Mouse (Mus musculus): ENCODE measurements around the gene Tedc1. TPM values are rescaled to one million over a fixed set of nuclear protein-coding genes. Genes with fewer than 3 reads are reported as not detected.

Gene Tedc1
- total RNA-seq, 2 experiments from 2014 or later: 0.46 to 0.54 TPM

DNA sequence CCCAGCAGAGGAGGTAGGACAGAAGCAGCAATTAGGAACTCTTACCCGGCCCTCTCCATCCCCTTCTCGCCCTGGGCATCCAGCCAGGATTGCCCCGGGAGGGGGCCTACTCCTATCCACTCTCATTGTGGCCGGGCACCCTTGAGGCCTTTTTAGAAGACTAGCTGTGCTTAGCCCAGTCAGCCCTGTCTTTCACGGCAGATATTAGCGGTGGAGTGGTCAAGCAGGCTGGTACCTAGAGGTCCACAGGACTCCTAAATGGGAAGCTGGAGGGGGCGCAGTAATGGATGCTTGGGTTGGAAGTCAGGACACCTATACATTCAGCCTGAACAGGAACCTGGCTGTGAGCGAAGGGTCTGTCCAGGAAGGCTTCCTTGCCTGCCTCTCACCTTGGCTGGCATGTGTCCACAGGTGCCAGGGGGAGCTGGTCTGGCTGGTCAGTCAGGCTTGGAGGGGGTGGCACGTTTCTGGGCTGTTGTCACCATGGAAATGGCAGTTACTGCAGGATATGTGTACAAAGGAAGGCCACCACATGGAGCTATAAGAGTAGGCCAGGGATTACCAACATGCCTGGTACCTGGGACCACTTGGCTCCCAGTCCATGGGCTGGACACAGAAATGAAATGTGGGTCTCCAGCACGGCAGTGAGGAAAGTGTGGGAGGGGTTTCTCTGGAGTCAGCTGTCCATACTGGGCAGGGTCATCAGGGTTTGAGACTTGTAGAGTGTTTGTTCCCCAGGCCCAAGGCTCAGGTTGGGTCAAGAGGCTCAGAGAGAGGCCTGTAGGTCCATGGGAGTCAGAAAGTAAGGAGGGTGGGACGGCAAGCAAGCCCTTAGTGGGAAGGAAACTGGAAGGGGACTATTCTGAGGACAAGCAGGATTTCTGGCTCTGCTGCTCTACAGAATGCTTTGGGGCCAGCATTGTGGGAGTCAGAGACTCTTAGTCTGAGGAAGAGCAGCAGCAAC, 17.0 kb upstream of the Tedc1 start:
- no peak for DNase-seq

DNA sequence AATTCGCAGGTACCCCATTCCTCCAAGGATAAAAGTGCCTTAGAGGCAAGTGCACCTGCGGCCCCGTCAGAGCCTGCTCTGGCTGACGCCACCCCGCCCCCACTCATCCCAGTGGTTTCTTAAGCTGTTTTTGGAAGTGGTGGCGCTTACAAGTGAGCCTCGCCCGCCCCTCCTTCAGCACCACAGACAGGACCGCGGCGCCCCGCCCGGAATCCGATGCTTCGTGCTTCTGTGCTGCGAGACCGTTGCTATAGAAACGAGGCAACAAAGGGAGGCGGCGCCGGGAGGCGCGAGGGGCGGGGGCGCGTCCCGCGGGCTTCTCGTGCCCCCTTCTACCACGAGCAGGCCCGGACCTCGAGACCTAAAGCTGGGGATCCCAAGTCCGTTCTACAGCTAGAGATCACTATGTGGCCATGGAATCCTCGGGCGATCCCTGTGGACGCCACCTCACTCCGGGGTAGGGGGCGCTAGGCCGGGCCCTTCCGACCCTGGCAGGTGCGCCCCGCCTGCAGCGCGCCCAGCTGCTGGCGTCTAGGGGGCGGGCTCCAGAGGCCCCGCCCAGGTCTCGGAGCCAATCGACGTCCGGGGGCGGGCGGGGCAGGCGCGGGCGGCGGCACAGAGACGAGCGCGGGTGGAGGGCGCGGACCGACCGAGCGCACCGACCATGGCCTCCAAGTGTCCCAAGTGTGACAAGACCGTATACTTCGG, 16.2 kb upstream of the Tedc1 start, which contains the start of gene Crip2:
Crip2 (plus strand) TSS at position 329 of the 708 bp plus-strand sequence.
- peak; percentile 90 for DNase-seq

DNA sequence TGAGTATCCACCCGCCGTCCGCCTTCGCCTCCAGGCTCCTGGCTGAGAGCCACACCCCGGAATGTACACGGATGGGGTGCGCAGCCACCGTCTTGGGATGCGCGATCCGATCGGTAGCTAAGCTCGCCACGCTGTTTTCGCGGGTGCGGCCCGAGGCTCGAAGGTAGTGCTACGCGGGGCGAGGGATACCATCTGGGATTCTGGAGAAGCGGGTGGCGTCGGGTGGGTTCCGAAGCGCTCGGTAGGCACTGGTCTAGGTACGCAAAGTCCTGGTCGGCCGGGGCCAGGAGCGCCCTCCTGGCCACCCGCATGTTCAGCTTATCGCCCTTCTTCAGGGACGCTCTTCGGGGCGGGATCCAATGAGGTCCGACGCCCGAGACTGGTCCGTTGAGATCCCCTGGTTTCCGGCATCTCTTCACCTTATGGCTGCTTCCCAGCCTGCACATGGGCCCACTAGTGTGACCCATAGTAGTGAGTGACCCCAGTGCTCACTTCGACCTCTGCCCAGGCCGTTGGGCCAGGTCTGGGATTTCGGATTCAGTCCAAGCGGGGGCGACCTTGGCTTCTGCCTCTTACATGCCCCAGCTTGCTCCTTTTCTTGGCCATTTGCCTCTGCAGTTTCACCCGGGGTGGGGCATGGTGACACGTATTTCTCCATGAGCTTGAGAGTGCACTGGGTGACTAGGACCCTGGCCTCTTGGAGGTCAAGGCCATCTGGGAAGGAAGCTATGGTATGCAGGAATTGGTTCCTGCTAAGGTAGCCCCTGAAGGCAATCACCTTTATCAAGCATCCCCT, 15.4 kb upstream of the Tedc1 start:
- DNase-seq: peak; percentile 52

DNA sequence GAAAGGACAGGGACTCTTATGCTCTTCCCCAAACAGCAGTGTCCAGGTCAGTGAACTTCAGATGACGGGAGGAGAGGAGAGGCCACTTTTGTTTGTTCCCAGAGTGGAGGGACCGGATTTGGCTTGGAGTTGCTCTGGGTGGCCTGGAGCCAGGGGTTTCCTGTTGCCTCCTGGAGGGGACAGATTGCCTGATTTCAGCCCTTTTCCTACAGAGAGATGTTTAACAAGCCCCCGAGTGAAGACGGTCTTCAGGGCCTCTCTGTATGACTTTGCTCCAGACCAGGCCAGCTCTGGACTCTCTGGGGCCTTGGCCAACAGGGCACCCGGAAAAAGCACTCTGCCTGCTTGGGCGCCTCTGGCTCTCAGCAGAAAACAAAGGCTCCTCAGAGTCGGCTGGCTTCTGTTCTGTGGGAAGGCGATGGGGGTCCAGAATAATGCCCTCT, 14.7 kb upstream of the Tedc1 start:
- DNase-seq: peak; percentile 69

DNA sequence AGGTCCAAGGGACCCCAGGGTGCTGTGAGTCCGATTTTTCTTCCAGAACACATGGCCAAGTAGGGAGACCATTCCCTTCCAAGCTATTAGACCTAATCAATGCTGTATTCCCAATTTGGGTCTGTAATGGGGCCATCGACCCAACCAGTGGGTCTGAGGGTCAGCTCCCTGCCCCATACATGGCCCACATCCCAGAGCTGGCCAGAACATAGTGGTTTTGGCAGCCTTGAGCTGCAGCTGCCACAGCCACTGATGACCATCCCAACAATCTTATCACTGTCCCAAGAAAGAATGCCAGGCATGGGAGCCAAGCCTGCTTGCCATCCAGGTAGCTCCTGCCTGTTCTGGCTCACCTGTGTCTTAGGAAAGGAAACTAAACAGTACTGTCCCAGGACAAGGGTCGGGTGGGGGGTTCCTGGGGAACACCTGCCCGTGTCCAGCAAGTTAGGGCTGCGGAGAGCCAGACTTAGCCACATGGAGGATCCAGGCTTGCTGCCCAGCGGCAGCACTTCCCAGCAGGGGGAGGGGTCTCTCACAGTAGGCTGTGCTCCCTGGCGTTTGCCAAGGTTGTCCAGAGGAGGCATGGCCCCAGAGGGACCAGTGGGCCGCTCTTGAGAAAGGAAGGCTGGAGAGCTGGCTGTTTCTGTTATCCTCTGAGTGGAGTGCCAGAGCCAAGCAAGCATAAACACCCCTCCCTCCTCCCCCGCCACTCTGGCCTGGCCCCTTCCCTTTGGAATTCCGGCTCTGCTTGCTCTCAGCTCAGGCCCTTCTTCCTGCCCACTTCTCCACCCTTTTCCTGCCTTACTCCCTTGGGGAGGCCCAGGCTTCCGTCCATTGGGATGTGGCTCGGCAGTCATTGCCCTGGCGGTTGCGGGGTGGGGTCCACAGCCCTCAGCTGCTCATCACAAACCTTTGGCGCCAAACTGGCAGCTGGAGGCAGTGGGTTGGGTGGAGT, 13.9 kb upstream of the Tedc1 start:
- DNase-seq: peak; percentile 90

DNA sequence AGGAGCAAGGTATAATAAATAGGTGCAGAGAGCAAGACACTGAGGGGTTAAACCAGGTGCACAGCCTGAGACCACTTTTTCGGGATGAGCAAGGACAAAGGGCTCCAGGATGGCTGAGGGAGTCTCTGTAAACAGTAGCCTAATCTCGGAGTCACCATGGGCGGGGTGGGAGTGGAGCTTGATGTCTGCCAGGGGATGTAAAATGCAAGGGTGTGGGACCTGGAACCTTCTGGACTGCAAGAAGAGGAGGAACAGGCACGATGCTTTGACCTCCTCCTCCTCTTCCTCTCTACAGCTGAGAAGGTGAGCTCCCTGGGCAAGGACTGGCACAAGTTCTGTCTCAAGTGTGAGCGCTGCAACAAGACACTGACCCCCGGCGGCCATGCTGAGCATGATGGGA, 13.1 kb upstream of the Tedc1 start:
- DNase-seq: peak; percentile 51

DNA sequence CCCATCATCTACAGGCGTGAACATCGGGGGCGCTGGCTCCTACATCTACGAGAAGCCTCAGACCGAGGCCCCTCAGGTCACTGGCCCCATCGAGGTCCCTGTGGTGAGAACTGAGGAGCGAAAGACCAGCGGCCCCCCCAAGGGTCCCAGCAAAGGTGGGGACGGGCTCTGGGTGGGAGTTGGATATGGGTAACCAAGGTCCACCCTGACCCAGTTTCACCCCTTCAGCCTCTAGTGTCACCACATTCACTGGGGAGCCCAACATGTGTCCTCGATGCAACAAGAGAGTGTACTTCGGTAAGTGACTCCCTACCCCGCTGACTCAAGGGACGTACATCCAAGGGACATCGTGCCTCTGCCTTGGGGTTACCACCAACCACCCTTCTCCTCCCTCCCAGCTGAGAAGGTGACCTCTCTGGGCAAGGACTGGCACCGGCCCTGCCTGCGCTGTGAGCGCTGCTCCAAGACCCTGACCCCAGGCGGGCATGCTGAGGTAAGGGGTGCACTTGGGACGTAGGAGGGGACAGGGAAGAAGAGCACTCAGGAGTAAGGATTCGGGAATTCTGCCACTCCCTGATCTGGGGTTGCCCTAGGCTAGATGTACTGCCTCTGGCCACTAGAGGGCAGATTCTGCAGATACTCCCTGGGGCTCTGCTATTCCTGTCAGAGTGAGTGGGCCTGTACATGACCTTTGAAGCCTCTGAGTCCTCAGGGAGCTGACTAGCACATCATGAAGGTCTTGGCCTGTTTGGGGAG, 12.0 kb upstream of the Tedc1 start:
- DNase-seq: no peak

DNA sequence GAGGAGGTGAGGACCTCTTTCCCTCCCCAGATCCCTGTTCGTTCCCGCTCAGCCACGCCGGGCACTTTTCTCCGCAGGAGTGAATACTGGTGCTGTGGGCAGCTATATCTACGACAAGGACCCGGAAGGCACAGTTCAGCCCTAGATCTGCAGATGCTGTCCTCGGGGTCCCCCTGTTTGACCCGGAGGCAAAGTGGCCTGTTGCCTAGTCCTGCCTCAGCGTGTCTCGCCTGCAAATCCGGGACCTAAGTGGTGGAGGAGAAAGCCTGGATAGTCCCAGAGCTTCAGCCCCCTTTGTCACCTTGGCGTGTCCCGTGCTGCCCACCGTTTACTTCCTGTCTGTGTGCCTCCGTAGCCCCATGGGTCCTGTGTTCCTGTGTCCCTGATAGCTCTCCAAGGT, 11.3 kb upstream of the Tedc1 start:
- DNase-seq: no peak

DNA sequence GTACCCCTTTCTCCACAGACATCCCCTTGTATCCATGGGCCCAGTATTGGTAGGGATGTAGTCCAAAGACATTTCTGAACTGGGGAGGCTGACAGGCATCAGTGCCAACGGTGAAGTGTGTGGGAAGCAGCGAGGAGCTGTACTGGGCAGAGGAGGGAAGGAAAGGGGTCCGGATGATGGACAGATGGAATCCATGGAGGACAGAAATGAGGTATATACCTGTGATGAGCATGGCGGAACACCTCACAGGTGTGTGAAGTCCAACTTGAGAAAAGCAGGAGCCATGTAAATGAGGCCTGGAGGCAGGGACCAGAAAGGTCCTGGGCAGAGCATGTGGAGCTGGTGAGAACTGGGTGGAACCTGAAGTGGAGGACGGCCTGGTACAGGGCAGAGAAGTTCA, 10.6 kb upstream of the Tedc1 start:
- no peak for DNase-seq

DNA sequence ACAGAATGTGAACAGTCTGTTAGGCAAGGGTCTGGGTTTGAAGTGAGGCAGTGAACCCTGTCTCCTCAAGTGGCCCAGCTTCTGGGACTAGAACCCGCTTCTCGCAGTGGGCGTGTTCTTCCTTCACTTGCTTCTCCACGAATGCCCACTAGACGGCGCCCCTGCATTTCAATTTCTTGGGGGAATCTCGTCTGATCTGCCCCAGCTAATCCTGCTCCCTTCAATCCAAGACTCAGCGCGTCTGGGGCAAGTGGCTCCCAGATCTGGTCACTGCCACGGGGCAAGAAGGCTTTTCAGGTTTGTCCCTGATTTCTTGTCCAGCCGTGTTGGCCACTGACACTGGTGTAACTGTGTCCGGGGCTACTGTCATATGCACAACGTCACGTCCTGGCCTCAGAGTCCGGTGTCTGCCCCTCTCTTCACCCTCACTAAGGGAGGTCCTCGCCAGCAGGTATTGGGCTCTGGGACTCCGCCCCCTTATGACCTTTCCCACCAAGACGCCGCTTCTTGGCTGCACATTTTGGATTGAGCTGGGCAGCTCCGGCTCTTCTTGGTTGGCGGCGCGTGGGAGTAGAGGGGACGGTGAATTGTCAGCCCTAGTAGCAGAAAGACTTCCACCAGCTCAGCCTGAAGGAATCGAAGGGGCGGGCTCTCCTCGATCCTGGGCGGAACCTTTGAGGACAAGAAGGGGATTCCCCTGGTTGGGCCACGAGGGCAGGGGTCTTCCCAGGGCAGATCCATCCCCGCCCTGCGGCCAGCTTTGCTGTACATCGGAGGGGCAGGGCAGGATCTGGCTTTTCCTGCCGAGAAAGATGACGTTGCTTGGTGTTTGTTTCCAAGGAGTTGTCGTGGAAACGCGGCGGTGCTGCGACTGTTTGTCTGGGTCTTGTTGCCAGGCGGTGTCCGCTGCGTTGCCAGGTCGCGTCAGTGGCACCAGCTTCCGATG, 9.8 kb upstream of the Tedc1 start, which contains the start of gene Crip1:
Crip1 (plus strand) TSS at position 205 of the 946 bp plus-strand sequence.
- peak; percentile 77 for DNase-seq

DNA sequence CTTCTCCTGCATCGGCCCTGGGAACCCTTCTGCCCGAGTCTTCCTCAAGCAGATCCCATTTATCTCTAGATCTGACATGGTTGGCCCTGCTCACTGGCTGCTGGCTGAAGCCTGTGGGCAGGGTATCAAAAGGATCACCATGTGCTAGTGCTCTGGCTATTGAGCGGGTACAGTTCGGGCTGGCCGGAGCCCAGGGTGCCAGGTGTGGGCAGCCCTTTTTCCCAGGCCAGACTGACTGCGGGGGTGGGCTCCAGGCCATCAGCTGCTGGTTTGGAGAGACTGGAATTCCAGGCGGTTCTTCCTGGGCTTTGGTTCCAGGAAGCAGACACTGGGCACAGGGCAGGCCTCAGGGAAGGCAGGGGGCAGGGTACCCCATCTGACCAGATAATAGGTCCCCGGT, 8.7 kb upstream of the Tedc1 start:
- peak; percentile 85 for DNase-seq

DNA sequence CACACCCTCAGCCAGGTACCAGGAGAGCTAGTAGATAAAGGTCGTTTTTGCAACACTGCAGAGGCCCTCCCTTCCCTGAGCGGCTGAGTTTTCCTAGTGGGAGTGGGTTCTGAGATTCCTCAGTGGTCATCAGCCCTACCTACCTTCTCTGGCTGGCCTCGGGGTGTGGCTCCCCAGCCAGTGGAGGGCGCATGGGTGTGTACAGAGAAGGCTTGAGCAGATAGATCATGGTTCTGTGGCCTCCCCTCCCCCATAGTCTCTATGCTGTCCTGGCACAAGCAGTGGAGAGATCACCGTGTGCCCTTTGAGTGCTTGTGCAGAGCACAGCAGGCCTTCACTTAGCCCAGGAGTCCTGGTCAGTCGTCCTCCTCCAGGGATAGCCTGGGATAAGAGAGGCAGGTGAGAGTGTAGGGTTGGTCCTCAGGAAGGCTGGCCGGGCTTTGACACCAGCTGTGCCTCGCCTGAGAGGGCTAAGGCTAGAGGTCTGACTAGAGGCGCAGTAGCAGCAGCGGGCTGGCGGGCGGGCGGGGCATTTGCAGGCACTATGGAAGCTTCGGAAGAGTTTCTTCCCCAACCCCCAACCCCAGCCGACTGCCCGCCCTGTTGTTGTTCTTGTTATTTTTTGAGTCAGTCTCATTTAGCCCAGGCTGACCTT, 7.7 kb upstream of the Tedc1 start:
- peak; percentile 58 for DNase-seq

DNA sequence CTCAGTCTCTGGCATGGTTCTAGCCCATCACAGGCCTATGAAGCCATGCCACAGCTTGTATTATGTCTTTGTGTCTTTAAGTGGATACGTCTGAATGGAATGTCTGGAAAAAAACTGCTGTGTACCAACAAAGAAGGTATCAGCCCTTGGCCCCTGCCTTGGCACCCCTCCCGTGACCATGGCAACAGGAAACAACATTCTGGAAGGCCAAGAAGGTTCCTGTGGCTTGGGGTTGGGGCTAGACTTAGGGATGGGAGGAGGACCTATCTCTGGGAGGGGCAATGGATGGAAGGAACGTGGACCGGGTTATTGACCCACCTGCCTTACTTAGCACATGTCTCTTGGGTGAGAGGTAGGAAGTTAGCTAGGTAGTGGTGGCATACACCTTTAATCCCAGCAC, 6.9 kb upstream of the Tedc1 start:
- no peak for DNase-seq

DNA sequence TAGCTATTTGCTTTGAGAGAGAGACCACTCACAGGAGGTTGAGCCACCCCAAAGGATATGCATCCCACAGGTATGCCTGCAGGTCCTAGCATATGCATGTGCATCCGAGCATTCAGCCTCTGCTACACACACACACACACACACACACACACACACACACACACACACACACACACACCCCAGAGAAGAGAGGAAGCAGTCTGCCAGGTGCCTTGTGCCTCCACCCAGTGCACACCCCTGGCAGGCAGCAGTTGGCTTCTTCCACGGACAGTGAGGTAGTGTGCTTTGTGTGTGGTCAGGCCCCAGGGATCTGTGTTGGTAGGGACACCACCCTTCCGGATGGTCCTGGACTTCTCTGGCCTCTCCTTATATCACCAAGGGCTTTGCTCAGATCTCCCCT, 6.3 kb upstream of the Tedc1 start:
- no peak for DNase-seq

DNA sequence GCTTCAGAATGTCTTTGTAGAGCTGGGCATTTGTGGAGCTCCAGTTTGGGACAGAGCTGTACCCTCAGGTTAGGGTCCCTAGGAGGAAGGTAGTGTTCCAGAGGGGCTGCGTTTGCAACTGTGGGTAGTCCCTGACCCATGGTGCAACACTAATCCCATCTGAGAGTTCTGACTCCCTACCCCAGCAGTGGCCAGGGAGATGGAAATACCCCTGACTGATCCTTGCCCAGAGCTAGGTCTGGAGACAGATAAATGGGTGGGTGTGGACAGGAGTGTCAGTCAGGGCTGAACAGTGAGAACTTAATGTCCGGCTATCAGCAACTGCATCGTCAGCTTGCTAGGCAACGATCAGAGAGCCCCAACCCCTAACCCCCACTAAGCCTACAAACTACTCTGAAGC, 5.6 kb upstream of the Tedc1 start:
- no peak for DNase-seq

DNA sequence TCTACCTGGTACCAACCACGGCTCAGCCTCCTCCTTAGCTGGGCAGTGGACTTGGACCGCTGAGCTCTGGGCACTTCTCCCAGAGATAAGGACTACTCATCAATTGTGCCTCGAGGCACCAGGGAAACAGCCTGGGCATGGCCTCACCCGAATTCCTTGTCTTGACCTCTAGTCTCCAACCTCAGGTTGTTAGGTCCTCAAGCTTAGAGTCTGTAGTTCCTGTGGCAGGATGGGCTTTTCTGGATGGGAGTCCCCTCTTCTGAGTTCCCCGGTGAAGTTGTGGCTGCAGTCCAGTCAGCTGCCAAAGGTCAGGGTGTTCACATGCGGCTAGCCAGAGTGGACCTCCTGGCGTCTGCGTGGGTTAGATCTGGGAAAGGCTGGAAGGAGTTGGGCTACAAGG, 5.2 kb upstream of the Tedc1 start:
- no peak for DNase-seq

DNA sequence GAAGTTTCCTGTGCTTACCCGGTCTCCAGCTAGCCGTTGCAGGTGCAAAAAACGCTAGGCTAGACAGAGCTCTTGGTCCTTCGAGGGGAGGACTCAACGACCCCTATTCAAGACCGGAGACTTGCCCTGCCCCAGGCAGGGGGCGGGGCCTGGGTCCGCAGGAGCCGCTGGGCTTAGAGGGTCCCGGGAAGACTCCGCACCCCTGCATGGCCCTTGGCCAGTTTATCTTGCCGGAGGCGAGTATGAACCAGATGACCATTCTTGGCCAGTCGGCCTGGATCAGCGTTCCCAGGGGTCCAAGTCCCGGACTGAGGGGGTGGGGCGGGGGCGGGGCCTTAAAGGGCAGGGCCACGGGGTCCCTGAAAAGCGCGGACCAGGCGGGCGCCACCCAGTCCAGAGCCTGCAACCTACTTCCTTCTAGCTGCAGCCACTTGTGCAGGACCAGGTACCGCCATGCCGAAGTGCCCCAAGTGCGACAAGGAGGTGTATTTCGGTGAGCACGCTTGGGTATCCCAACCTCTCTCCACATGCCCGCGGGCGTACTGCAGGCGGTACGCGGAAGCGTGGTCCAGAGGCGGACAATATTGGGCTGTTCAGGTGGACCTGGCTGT, 4.5 kb upstream of the Tedc1 start:
- DNase-seq: peak; percentile 72

DNA sequence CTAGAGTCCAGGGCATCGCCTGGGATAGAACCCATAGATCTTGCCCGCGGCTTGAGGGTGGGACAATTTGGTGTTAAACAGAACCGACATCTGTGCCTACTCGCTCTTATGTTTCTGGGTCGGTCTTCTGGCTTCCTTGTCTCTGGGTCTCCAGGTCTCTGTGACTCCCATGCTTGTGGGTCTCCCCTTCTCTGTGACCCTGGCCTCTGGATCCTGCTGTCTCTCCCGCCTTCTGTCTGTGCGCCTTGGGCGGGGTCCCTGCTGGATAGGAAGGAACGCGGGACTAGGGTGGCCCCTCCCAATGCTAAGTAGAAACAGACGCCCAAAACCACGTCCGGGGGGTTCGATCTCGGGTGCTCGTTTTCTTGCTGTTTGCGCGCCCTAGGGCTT, 4.0 kb upstream of the Tedc1 start:
- DNase-seq: peak; percentile 61

All from gastrocnemius, postnatal 25 days (tissue).